Mouse (Mus musculus) spleen, postnatal 36 days (tissue): ENCODE results near the gene Irf2.

Experiments
- DNase-seq, 2 experiments: peaks; one replicate each; pipeline ENCODE4 v3.0.0; 2022; ENCODE audit warnings: low spot score in 2 of 2, mixed read lengths in 1 of 2

Irf2 gene

GRCm38 (mm10) chr8:46840791-46841190, 101.3 kb downstream of the Irf2 start:
- DNase-seq, result no peak

- DNase-seq, result peak; percentile 55 to 62
Measured at GRCm38 (mm10) chr8:46842676-46843181, 103.2 kb downstream of the Irf2 start.

GRCm38 (mm10) chr8:46843855-46844254, 104.3 kb downstream of the Irf2 start:
- no peak for DNase-seq

- DNase-seq, result peak; percentile 70 to 78
Measured at GRCm38 (mm10) chr8:46844371-46844973, 104.9 kb downstream of the Irf2 start.

- DNase-seq, result peak; percentile 79 to 80
Measured at GRCm38 (mm10) chr8:46844974-46845774, 105.6 kb downstream of the Irf2 start.

- no peak for DNase-seq
Measured at GRCm38 (mm10) chr8:46845891-46846290, 106.4 kb downstream of the Irf2 start.

- no peak for DNase-seq
Measured at GRCm38 (mm10) chr8:46846893-46847292, 107.4 kb downstream of the Irf2 start.

- DNase-seq, result no peak
Measured at GRCm38 (mm10) chr8:46848011-46848641, 108.6 kb downstream of the Irf2 start.

- DNase-seq, result peak; percentile 51 to 63
Measured at GRCm38 (mm10) chr8:46848931-46849330, 109.4 kb downstream of the Irf2 start.

GRCm38 (mm10) chr8:46849458-46849857, 109.9 kb downstream of the Irf2 start:
- DNase-seq, result no peak

GRCm38 (mm10) chr8:46850258-46850897, 110.8 kb downstream of the Irf2 start:
- peak; percentile 66 to 70 for DNase-seq

- DNase-seq, result peak; percentile 74 to 81
Measured at GRCm38 (mm10) chr8:46851560-46851959, 112.0 kb downstream of the Irf2 start.

- peak; percentile 66 to 70 for DNase-seq
Measured at GRCm38 (mm10) chr8:46852377-46852776, 112.8 kb downstream of the Irf2 start.

GRCm38 (mm10) chr8:46859164-46859846, 119.8 kb downstream of the Irf2 start:
- DNase-seq, result peak; percentile 56 to 65

- DNase-seq, result no peak
Measured at GRCm38 (mm10) chr8:46859847-46860167, 120.3 kb downstream of the Irf2 start.

- DNase-seq, result no peak
Measured at GRCm38 (mm10) chr8:46862508-46862907, 123.0 kb downstream of the Irf2 start.

GRCm38 (mm10) chr8:46865428-46865827, 125.9 kb downstream of the Irf2 start:
- DNase-seq, result no peak

GRCm38 (mm10) chr8:46867440-46867839, 127.9 kb downstream of the Irf2 start:
- no peak for DNase-seq

- DNase-seq, result no peak
Measured at GRCm38 (mm10) chr8:46868346-46869065, 129.0 kb downstream of the Irf2 start.

GRCm38 (mm10) chr8:46869521-46869925, 130.0 kb downstream of the Irf2 start:
- DNase-seq, result no peak

GRCm38 (mm10) chr8:46871086-46871485, 131.6 kb downstream of the Irf2 start:
- DNase-seq, result no peak
